Mouse (Mus musculus) inflammation-experienced regulatory T-cells, adult 6 months (primary cell): Measurements from ENCODE around the gene Hpd. TPM values are rescaled to one million over a fixed set of nuclear protein-coding genes. Genes with fewer than 3 reads are reported as not detected.
"Not testable (repeated sequence)": the region's sequence is repeated elsewhere in the genome, so short reads cannot be mapped to it uniquely, and the experiment has no call there.

ENCODE experiments used
- ATAC-seq: one replicate; pipeline ENCODE4 v1.8.0; 2017
- polyA plus RNA-seq, 3 experiments: library from polyadenylated mRNA; unstranded; fragments of 100-300 nt; shearing (Covaris generic); gene quantifications; one replicate each; pipeline ENCODE4 v1.2.1; 2017

Hpd gene
- not detected for polyA plus RNA-seq

DNA sequence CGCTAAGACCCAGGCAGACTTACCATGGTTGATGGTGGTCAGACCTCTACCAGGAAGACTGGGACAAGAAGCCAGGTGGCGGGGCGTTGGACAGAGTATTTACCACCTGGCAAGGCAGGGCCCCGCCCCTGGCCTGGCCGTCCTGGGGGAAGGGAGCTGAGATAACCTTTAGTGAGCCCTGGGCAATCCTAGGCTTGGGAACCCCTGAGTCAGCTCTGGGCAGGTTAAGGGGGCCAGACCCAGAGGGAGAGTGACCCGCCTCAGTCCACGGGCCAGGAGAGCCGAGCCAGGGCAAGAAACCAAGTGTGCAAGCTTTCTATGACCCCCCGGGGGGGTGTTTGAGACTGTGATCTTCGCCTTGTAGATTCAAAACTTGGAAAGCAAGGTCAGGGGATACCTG lies at the start of gene Hpd:
Gene Hpd, minus strand, starts transcription at position 77 of the 400 bp plus-strand sequence.
- ATAC-seq, result no peak

GRCm38 (mm10) chr5:123232180-123232579 lies 49.7 kb upstream of the Hpd start:
- no peak for ATAC-seq

DNA sequence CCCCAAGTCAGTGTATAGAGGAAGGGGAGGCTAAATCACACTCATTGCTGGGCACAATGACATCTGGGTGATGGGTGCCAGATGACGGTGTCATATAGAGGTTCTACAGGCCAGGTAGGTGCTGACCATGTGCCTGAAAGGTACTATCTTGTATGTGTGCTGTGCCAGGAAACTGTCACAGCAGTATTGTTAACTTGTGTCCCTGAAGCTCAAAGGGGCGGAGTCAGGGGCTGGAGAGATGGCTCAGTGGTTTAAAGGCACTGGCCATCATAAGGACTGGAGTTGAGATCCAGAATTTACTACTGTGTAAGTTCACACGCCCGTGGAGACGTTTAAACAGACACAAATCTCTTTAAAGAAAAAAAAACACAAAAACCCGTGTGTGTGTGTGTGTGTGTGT lies 46.8 kb upstream of the Hpd start:
- ATAC-seq, result no peak

- no peak for ATAC-seq
These were observed 46.0 kb upstream of the Hpd start for GRCm38 (mm10) chr5:123228524-123228922.

- peak; percentile 80 for ATAC-seq
These were observed 45.4 kb upstream of the Hpd start for GRCm38 (mm10) chr5:123227762-123228523.

- no peak for ATAC-seq
These were observed 44.3 kb upstream of the Hpd start for GRCm38 (mm10) chr5:123226851-123227250.

DNA sequence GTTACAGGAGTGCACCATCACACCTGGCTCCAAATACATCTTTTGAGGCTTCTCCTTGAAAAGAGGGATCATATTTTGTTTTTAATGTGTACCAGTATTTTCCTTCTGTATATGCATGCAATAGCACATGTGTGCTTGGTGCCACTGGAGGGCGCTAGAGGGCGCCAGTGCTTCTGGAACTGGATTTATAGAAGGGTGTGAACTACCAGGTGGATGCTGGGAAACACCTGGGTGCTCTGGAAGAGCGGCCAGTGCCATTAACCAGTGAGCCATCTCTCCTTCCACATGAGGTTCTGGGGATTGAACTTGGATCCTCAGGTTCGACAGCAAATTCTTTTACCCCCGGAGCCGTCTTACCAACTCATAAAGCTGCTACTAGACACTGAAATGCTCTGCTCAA lies 41.3 kb upstream of the Hpd start:
- ATAC-seq, result not testable (repeated sequence)

DNA sequence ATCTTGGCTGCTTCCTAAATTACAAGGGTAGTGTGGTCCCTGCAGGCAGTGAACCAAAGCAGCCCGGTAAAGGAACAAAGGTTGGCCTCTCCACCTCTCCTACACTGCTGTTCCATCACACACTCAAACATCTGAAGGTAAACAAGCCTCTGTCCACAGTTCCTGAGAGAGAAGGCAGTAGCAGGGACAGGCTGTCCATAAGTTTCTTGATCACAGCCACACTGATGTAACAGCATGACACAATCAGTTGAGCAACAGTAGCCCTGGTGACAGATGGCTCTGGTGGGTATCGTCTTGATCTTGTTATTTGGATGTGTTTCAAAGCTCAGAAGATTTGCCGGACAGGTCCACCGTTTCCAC lies 40.5 kb upstream of the Hpd start:
- ATAC-seq, result no peak

DNA sequence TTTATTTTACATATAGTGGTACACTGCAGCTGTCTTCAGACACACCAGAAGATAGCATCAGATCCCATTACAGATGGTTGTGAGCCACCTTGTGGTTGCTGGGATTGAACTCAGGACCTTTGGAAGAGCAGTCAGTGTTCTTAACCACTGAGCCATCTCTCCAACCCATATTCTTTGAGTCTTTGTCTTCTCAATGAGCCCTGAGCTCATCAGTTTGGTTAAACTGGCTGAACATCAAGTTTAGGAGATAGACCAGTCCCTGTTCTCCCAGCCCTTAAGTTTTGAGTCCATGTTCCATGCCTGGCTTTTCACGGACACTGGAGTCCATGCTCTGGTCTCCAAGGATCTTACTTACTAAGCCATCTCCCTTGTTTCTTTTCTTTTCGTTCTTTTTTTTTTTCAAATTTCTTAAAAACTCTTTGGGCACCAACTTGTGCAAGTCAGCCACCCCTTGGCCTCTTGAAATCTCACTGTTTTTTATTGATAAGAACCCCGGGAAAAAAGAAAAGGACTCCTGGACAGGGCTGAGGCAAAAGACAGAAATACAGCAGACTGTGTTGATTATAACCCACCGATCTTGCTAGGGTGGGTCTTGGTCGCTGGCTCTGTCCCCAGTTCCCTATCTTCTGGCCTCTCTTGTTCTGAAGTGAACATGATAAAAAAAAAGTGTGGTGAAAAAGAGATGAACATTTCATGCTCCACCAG lies 40.0 kb upstream of the Hpd start:
- ATAC-seq, result not testable (repeated sequence)

GRCm38 (mm10) chr5:123203591-123203990 lies 21.1 kb upstream of the Hpd start:
- ATAC-seq, result not testable (repeated sequence)

- not testable (repeated sequence) for ATAC-seq
These were observed 20.2 kb upstream of the Hpd start for GRCm38 (mm10) chr5:123202771-123203170.

DNA sequence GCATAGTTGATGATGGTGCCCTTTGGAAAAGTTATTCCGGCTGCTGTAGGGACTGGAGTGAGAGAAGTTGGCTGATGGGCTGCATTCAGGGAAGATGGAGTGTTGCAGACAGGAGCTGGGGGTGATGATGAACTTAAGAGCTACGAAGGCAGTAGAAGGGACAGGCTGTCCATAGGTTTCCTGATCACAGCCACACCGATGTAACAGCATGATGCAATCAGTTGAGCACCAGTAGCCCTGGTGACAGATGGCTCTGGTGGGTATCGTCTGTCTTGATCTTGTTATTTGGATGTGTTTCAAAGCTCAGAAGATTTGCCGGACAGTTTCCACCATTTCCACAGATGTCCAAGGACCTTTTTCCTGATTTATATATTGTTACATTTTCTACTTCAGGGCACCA lies 19.5 kb upstream of the Hpd start:
- ATAC-seq, result no peak

DNA sequence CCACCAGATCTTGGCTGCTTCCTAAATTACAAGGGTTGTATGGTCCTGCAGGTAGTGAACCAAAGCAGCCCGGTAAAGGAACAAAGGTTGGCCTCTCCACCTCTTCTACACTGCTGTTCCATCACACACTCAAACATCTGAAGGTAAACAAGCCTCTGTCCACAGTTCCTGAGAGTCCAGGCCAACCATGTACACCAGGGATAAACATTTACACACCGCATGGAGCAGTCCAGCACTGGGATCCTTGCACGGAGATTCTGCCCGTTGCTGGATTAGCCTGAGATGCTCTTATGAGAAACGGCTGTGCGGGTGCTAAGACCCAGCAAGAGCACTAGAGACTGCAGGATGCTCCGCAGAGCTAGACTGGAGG lies 19.0 kb upstream of the Hpd start:
- ATAC-seq, result no peak

DNA sequence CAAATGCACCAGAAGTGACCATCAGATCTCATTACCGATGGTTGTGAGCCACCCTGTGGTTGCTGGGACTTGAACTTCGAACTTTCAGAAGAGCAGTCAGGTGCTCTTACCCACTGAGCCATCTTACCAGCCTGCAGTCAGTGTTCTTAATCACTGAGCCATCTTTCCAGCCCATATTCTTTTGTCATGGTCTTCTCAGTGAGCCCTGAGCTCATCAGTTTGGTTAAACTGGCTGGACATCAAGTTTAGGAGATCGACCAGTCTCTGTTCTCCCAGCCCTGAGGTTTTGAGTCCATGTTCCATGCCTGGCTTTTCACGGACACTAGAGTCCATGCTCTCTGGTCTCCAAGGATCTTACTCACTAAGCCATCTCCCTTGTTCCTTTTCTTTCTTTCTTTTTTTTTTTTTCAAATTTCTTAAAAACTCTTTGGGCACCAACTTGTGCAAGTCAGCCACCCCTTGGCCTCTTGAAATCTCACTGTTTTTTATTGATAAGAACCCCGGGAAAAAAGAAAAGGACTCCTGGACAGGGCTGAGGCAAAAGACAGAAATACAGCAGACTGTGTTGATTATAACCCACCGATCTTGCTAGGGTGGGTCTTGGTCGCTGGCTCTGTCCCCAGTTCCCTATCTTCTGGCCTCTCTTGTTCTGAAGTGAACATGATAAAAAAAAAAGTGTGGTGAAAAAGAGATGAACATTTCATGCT lies 18.4 kb upstream of the Hpd start:
- ATAC-seq, result not testable (repeated sequence)

GRCm38 (mm10) chr5:123198523-123198922 lies 16.0 kb upstream of the Hpd start:
- no peak for ATAC-seq

DNA sequence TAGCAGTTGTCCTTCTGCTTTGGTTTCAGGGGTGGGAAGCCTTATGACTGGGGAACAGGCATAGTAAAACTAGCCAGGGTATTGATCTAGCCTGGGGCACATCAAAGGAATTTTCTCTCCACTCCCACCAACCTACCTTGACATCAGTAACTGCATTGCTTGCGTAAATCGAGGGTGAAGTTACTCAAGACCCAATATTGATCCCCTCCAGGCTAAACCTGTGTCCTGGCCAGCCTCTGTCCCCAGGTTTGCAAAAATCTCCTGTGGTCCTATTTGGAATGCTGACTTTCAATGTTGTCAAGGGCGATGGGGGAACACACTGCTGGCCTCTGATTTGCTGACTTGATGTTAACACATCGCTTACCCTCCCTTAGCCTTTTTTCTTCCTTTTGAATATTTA lies 14.2 kb upstream of the Hpd start:
- no peak for ATAC-seq

- ATAC-seq, result no peak
These were observed 13.0 kb upstream of the Hpd start for GRCm38 (mm10) chr5:123195500-123196000.

- ATAC-seq, result no peak
These were observed 12.3 kb upstream of the Hpd start for GRCm38 (mm10) chr5:123194856-123195255.

DNA sequence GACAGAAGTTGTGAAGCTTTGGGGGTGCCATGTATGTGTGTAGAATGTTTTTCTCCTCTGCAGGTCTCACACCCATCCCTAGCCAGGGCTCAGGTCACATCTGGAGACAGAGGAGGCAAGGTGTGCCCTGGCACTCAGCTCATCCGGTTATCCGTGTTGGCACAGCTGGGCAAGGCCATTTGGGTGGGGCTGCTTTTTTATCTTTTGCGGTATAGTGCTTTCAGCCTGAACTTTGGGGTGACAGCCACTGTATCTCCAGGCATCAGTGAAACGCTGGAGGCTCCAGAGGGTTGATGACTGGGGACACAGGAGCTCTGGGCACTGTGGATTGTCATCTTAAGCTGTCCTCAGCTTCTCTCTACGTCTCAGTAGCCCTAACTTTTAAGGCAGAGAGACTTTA lies 10.9 kb upstream of the Hpd start:
- no peak for ATAC-seq

GRCm38 (mm10) chr5:123192606-123193150 lies 10.2 kb upstream of the Hpd start:
- no peak for ATAC-seq

GRCm38 (mm10) chr5:123191427-123191826 lies 8.9 kb upstream of the Hpd start:
- ATAC-seq, result no peak

DNA sequence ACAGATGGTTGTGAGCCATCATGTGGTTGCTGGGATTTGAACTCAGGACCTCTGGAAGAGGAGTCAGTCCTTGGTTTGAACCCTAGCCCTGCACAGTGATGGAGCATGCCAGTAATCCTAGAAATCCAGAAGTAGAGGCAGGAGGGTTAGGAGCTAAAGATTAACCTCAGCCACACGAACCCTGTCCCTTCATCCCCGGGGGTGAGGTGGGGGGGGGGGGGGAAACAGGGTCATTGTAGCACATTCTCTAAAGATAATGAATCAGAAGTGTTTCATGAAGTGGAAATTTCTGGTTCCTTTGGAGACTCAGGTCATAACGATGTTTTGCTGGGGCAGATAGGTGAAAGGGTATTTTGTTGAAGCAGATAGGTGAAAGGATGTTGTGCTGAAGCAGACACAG lies 8.4 kb upstream of the Hpd start:
- no peak for ATAC-seq

DNA sequence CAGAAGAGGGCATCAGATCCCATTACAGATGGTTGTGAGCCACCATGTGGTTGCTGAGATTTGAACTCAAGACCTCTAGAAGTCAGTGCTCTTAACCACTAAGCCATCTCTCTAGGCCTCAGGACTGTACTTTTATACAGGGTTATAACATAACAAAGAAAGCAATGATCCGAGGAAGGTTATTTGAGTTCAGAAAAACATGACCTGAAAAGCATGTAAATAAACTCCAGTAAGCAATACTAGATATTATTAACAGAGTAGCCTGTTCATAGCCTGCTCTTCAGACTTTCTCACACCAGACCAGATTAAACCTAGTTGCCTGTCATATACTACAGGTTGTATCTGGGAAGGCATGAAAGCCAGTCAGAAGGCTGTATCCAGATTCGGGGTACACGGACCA lies 4.8 kb upstream of the Hpd start:
- ATAC-seq, result no peak
